Mouse (Mus musculus) heart, postnatal 0 days (tissue): ENCODE results near the gene Gm525.

ENCODE experiments used
- CTCF ChIP-seq: IDR thresholded peaks from 2 replicates; pipeline ENCODE4 v1.5.1; 2016; ENCODE audit warnings: antibody characterized with exemption, control low read depth, low read depth
- EP300 ChIP-seq: IDR thresholded peaks from 2 replicates; pipeline ENCODE4 v1.6.1; 2016; ENCODE audit warnings: antibody characterized with exemption, low read depth

DNA sequence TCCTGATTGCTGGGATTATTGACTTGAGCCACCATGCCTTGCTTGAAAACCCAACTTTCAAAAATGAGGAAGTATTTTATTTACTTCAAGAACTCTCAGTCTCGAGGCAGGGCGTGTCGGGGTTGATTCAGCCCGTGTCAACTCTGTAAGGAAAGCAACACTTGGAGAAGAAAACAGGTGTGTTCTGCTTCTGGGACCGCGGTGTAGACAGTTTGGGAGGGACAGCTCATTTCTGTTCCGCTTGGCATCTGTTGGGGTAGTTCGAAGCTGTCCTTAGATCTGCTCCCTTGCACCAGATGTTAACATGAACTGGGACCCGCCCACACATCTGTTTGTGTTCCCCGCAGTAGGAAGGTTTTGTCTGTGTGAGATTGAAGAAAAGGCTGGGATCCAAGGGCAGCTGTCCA, 45.7 kb upstream of the Gm525 start:
- TF ChIP-seq EP300 = no peak
- no peak for TF ChIP-seq CTCF
